Mouse (Mus musculus) layer of hippocampus, postnatal 14 days (tissue): ENCODE results near the gene Exoc6. TPM values are rescaled to one million over a fixed set of nuclear protein-coding genes. Genes with fewer than 3 reads are reported as not detected.

ENCODE experiments used
- DNase-seq, 2 experiments: peaks; one replicate each; pipeline ENCODE4 v3.0.0; 2021 to 2022; ENCODE audit warnings: low spot score in 2 of 2, mixed read lengths in 1 of 2
- total RNA-seq, 2 experiments: library from RNA; stranded (reverse); gene quantifications; 2 replicates each; pipeline ENCODE4 v1.2.3; 2021

The Exoc6 gene
- total RNA-seq, 2 experiments from 2014 or later, result 50.1 to 52.5 TPM

DNA sequence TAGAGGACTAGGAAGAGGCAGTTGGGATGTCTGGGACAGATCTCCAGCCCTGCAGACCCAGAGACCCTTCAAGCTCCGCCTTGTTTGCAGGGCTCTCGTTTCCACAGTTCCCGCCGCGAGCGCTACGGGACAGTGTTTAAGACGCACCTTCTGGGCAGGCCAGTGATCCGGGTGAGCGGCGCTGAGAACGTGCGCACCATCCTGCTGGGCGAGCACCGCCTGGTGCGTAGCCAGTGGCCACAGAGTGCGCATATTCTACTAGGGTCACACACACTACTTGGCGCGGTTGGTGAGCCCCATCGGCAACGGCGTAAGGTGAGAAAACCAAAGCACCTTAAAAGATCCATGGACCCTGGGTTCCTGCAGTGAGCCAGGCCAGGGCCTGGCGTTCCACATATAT is 136.1 kb downstream of the Exoc6 start:
- no peak for DNase-seq

DNA sequence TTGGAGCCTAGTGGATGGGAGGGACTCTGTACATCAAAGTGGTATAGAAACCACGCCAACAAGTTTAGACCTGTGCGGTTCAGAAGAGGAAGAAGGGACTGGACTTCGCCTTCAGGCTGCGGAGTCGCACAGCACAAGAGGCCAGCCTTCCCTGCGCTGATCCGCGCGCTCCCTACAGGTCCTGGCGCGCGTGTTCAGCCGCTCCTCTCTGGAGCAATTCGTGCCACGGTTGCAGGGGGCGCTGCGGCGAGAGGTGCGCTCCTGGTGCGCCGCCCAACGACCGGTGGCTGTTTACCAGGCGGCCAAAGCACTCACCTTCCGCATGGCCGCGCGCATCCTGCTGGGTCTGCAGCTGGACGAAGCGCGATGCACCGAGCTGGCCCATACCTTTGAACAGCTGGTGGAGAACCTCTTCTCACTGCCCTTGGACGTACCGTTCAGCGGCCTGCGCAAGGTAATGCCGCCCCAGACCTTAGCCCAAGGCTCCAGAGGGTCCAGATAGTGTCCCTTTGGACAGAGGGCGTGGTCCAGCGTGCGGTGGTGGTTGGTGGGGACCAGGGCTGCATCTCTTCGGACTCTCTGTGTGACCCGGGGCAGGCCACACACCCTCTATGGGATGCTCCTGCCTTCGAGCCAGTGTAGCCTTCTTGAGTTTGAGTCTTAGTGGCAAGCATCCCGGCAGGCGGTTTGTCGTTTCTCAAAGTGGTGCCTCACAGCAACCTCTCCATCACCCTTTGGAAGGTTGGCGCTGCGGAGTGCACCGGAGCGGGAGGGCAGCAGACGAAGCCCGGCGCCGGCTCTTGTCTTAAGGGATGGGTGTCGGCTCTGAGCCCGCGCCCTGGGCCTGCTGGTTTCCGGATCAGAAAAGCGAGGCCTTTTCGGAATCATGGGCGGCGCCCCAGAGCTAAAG is 137.0 kb downstream of the Exoc6 start:
- DNase-seq, result no peak

DNA sequence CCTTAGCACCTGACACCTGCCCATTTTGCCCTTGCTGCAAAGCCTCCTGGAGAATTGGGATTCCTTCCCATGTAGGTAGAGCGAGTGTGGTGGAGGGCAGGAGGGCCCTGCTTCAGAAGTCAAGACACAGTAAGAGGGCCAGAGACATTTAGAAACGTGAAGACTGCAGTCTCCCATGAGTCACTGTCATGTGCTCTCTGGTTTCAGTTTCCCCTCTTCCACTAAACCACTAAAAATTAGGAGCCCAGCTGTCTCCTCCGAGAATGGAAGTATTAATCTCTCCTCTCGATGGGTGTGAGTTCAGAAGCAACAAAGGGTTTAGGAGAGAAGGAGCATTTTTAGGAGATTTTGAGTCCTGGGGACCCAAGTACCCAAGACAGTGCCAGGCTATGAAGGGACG is 139.3 kb downstream of the Exoc6 start:
- DNase-seq, result no peak

DNA sequence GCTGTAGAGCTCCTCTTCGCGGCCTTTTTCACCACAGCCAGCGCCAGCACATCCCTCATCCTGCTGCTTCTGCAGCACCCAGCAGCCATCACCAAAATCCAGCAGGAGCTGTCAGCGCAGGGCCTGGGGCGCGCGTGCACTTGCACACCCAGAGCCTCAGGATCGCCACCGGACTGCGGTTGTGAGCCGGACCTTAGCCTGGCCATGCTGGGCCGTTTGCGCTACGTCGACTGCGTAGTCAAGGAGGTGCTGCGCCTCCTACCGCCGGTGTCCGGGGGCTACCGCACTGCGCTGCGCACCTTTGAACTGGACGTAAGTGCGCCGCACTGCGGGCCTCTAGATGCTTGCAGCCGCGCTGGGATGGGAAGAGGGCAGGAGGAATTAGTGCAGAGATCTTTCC is 140.5 kb downstream of the Exoc6 start:
- no peak for DNase-seq

DNA sequence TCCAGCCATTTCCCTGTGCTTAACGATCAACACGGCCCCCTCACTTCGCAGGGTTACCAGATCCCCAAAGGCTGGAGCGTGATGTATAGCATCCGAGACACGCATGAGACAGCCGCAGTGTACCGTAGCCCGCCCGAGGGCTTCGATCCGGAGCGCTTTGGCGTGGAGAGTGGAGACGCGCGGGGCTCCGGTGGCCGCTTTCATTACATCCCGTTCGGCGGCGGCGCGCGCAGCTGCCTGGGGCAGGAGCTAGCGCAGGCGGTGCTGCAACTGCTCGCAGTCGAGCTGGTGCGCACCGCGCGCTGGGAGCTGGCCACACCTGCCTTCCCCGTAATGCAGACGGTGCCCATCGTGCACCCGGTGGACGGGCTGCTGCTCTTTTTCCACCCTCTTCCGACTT is 142.7 kb downstream of the Exoc6 start:
- no peak for DNase-seq

DNA sequence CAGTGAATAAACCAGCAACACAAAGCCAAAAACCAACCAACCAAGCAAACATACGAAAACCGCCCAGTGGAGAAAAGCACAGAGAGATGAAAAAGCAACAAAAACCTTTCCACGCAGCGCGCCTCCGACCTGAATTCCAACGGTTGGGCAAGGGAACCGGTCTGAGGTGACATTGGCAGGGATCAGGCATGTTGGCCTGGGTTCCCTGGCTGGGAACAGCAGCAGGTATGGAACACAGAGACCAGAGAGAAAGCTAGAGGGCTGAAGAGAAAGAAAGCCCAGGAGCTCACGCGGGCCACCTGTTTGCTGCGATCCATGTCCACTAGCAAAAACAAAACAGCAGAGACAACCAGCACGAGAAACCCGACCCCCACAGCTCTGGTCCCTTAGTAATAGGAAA is 144.9 kb downstream of the Exoc6 start:
- no peak for DNase-seq

DNA sequence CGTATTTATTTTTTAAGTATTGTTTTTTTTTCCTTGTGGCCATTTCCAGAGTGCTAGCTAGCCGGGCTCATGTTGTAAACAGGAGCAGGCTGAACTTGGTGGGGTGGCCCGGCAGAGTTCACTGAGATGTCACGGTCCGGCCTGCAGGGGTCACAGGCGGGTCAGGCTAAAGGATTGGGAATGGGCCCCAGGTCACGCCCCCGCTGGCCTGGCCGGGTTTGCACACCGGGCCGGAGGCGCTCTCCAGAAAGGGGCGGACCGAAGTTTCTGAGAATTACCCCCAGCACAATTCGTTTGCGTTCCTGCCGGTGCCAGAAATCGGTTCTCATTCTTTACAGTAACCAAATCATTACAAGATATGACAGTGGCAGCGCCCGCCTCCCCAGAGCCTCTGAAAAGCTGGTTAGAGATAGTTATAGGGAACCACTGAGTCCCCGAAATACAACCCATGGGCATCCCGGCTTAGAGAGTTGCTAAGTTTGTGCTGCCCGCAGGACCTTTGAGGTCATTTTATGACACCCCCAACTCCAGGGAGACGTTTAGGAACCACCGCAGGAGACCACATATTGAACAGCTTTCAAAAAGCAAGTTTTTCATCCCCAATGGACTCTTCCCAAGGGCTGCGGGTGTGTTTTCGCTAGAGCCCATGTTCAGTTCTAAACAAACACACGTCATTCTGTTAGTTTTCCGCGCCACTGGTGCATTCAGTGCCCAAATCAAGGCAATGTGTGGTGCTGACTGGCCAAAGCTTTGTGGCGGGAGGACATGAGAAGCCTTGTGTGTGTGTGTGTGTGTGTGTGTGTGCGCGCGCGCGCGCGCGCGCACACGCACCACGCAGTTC is 145.8 kb downstream of the Exoc6 start:
- no peak for DNase-seq

DNA sequence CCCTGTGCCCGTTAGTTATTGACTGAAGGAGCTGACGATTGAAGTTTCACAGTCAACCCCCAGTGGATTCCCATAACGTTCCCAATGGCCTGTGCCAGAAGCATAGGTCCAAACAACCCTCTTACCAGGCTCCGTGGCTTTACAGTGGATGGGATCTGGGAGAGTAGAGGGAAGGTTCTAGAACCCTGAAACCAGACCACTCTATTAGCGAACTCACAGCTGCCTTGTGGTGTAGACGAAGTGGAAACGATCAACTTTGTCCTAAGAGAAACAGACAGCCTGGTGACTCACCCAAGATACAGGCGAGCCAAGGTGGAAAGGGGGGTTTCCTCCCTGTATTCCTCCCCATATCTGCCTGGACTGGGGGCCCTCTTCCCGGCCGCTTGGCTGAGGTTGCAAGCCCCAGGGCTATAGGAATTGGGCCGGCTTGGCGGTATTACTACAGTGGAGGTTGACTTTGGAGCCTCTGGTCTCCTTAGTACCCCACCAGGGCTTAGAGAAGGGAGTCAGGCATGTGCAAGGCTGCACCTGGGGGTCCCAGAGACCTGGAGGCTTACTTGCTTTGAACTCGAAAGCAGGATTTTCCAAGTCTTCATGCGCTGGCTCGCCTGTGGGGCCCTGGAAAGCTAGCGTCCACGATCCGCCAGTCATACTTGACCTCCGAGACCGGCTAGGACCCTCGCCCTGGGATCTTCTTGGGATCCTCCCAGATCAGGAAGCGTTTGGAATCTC is 146.6 kb downstream of the Exoc6 start:
- no peak for DNase-seq

DNA sequence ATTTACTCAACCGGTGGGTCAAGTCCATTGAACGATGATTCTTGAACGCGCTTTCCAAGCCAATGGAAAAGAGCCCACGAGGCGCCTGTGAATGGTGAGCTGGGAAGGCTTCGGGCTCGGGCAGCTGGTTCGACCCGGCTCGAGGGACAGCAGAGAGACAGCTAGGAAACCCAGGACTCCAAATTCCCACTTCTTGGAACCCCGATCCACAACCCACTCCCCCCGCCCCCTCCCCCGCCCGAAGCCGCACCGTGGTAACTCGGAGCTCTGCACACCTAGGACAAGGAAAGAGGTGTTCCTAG is 147.1 kb downstream of the Exoc6 start:
- DNase-seq, result no peak

DNA sequence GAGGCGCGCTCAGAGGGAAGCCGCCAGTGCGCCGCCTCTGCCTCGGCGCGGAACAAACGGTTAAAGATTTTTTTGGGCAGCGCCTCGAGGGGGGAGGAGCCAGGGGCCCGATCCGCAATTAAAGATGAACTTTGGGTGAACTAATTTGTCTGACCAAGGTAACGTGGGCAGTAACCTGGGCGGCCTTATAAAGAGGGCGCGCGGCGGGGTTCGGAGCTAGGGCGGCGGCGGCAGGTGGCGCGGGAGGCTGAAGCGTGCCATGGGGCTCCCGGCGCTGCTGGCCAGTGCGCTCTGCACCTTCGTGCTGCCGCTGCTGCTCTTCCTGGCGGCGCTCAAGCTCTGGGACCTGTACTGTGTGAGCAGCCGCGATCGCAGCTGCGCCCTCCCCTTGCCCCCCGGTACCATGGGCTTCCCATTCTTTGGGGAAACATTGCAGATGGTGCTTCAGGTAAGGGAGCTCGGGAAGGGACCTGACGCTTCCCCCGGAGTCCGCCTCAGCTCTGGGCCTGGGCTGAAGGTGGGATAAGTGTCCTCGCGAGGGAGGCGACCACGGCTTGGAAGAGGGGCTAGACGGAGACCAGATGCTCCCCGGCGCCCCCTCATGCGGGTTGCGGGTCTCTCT is 147.5 kb downstream of the Exoc6 start, which contains the start of gene Cyp26a1:
TSS of gene Cyp26a1 (plus strand) at position 148 of the 622 bp plus-strand sequence.
- no peak for DNase-seq

DNA sequence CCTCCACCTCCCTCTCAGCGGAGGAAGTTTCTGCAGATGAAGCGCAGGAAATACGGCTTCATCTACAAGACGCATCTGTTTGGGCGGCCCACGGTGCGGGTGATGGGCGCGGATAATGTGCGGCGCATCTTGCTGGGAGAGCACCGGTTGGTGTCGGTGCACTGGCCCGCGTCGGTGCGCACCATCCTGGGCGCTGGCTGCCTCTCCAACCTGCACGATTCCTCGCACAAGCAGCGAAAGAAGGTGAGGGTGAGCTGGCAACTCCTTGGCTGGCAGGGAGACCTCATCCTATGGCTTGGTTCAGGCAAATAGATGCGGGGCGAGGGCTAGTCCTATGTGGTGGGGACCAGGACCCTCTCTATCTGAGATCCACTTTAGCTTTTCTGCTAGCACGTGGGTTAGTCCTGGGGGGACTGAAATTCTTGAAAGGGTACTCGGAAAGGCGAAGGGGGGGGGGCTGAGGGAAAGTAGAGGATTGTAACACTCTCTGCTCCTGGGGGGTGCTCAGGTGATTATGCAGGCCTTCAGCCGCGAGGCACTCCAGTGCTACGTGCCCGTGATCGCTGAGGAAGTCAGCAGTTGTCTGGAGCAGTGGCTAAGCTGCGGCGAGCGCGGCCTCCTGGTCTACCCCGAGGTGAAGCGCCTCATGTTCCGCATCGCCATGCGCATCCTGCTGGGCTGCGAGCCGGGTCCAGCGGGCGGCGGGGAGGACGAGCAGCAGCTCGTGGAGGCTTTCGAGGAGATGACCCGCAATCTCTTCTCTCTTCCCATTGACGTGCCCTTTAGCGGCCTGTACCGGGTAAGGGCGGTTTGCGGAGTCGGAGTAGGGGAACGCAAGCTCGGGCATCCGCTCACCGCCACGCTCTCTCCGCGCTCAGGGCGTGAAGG is 148.3 kb downstream of the Exoc6 start:
- DNase-seq, result no peak

DNA sequence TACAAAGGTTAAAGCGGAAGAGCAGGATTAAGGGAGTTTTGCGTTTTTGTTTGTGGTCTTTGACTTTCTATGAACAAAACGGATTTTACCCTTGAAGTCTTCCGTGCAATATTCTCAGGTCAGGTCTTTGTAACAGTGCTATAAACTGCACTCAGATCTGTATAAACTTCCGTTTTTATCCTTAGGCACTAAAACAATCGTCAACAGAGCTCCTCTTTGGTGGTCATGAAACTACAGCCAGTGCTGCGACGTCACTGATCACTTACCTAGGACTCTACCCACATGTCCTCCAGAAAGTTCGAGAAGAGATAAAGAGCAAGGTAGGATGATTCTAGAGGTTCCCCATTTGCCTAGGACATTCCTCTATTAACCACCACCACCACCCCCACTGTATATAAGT is 149.5 kb downstream of the Exoc6 start:
- DNase-seq, result no peak

DNA sequence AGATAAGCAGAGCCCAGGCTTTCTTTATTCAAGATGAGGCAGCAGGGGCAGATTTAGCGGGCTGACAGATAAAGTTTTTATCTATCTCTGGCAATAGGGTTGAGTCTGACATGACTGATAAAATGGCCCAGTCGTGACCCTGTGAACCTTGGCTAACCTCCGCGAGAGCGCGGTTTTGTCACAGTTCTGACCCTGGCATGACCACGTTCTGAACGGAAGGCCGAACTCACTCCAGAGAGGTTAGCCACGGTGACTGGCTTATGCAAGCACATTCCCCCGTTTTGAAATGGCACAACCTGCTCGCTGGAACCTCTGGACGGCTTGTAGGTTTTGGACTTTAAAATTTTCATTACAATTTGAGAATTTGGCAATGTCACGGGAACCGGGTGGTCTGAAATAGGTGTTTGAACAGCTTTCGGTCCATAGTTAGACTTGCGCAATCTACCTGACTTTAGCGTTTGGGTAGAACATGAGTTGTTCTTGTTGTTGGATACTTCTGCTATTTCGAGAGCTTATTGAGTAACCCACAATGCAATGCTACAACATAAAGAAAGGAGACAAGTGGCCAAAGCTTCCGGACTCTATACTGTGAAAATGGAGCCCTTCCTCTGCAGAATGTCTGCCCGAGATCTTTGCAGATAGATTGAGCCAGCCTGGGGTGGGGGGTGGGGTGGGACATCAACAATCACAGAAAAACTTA is 152.3 kb downstream of the Exoc6 start:
- no peak for DNase-seq

DNA sequence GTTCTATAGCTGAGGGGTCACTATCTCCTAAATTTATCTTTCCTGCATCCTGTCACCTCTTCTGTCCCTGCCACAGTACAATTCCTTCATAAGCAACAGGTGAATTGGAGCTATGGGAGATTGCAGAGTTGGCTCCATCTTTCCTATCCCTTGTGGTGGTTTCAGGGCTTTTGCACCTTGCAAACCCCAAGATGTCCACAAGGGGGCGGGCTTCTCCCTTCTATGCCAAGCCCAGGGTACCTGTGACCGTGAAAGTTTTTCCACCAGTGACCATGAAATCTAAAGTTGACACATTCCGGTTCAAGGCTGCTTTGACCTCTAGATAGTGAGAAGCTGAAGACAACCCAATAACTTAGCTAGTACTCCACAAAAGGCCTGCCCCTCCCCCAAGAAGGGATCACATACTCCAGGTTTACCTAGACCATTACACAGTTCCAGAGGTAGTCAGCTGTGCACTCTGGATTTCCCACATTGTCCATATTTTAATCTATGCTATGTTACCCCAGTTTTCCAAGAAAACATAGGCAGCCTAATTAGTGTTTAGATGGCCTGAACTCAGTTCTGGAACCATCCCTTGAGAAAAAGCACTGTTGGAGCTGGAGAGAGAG is 153.8 kb downstream of the Exoc6 start:
- peak; percentile 63 to 67 for DNase-seq

DNA sequence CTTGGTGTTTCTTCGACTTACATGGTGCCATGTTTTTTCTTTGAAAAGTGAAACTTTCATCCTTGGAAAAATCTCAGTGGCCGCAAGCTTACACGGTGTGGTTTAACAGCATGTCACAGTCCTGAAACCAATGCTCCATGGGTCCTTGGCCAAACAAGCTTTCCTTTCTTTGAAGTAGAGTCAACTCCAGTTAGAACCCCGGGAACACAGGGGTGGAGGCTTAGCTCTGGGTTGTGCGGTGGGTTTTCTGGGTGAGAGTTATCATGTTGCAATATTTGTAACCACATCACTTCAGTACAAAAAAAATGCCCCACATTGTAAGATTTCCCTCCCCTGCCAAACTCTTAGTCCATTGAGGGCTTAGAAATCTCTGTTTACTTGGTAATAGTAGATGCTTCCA is 155.5 kb downstream of the Exoc6 start:
- DNase-seq, result no peak

DNA sequence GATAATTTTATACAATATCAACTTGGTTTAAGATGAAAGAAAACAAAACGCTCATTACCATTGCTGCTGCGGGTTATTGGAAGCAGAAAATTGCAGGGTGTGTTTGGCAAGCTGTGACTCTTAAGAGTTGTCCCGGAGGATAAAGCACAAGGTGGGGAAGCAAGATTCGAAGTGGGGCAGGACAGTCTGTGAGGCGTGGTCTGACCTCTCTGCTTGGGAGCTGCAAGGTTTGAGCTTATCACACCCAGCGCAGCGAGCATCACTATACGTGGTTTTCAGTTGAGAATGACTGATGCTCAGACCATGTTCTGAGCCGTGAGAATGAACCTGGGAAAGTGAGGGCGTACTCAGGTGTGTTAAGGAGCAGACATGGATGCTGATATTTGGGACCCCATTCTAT is 164.5 kb downstream of the Exoc6 start:
- DNase-seq, result no peak

DNA sequence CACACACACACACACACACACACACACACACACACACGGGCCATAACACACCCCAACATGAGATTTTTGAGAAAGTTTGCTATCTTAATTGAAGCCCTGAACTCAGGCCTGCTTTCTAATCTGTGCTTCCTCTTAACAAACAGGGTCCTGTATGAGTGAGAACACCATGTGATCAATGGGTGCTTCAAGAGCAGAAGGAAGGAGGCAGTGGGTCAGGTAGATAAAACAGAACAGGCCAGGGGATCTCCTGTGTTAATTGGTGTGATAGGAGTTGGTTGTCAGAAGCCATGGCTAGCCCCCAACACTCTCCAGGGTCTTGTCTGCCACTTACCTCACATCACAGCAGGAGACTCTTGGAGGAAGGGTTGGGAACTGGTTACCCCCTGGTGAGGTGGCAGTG is 165.8 kb downstream of the Exoc6 start:
- no peak for DNase-seq

DNA sequence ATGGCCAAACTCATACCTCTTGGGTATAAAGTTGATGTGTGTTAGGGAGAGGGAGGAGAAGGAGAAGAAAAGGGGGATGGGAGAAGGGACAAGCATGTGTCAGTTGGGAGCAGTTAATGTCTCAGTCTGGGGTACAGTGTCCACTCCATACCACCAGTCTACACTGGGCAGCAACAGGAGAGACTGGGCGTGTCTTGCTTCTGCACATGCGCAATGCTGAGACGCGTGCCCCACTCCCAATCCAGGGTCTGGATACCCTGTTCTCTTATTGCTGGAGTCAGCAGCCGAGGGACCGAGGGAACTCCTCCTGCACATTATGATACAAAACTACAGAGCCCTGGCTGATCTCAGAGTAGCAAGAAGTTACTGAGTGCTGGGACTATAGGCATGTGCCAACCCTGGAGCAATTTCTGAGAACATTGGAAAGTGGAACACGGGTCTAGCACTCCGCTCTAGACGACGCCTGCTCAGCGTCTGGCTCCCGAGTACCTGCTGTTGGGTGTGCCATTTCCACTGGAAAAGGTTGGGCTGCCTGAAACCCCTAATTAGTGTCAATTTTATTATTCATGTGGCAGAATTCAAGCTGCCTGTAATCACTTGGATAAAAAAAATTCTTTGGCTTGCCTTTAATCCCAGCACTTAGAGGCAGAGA is 166.4 kb downstream of the Exoc6 start:
- no peak for DNase-seq

DNA sequence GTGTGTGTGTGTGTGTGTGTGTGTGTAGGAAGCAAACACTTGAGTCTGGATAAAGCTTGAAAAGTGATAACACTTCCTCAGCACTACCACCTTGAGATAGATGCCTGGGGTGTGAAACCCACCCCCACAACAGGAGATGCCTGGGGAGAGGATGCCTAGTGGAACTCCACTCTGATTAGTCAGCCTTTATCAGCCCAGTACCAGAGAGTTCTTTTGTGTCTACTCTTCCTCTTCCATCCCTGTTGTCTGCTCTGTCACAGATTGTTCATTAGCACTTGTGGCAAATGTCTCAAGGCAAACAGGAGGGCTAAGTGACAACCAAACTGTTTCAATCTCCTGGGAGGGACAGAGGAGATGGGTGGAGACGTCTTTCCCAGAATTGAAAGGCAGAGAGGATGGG is 168.9 kb downstream of the Exoc6 start:
- no peak for DNase-seq
